Mouse (Mus musculus) stomach, postnatal 0 days (tissue): ENCODE data around the gene Atp5b. TPM values are rescaled to one million over a fixed set of nuclear protein-coding genes. Genes with fewer than 3 reads are reported as not detected.
A peak's percentile ranks its signal among the peaks of the same experiment; 100 is the strongest.
"Not testable (repeated sequence)": the region's sequence is repeated elsewhere in the genome, so short reads cannot be mapped to it uniquely, and the experiment has no call there.

Experiments used
- ATAC-seq: fragments of 200-750 bp; cut with Nextera tagmentation; 2 replicates; pipeline ENCODE4 v1.8.0; 2017; ENCODE audit not compliant: low FRiP score, low TSS enrichment
- DNase-seq: peaks from one replicate; pipeline ENCODE4 v3.0.0-alpha.2; 2016; ENCODE audit warnings: low spot score
- H3K27ac ChIP-seq: fragments of 300-500 bp; sonication (generic); replicated peaks from 2 replicates; pipeline ENCODE4 v1.5.1; 2014; ENCODE audit warnings: mild to moderate bottlenecking, control low read depth
- H3K27me3 ChIP-seq: fragments of 300-500 bp; sonication (generic); 2 replicates; pipeline ENCODE4 v1.6.1; 2014; ENCODE audit warnings: low read length; ENCODE audit not compliant: control insufficient read depth, insufficient read depth
- H3K36me3 ChIP-seq: fragments of 300-500 bp; sonication (generic); 2 replicates; pipeline ENCODE4 v1.6.1; 2014; ENCODE audit warnings: low read length, mixed read lengths; ENCODE audit not compliant: control insufficient read depth, insufficient read depth
- H3K4me1 ChIP-seq: fragments of 300-500 bp; sonication (generic); replicated peaks from 2 replicates; pipeline ENCODE4 v1.6.1; 2014; ENCODE audit warnings: antibody characterized with exemption; ENCODE audit not compliant: control insufficient read depth, insufficient read depth
- H3K4me2 ChIP-seq: fragments of 300-500 bp; sonication (generic); replicated peaks from 2 replicates; pipeline ENCODE4 v1.6.1; 2014; ENCODE audit warnings: low read depth, mild to moderate bottlenecking, control low read depth, moderate library complexity
- H3K4me3 ChIP-seq: fragments of 300-500 bp; sonication (generic); 2 replicates; pipeline ENCODE4 v1.5.1; 2014; ENCODE audit warnings: low read depth, low read length, control low read depth
- H3K9ac ChIP-seq: fragments of 300-500 bp; sonication (generic); 2 replicates; pipeline ENCODE4 v1.6.1; 2014; ENCODE audit warnings: mild to moderate bottlenecking, low read length, control low read depth, mixed read lengths
- H3K9me3 ChIP-seq: fragments of 300-500 bp; sonication (generic); 2 replicates; pipeline ENCODE4 v1.6.1; 2016; ENCODE audit warnings: low read length; ENCODE audit not compliant: control insufficient read depth
- CTCF ChIP-seq: IDR thresholded peaks from 2 replicates; pipeline ENCODE4 v1.5.1; 2016; ENCODE audit warnings: antibody characterized with exemption, low read depth, mild to moderate bottlenecking, moderate library complexity
- EP300 ChIP-seq: optimal IDR thresholded peaks from 2 replicates; pipeline ENCODE3; 2016; ENCODE audit warnings: antibody characterized with exemption
- WGBS: fragments of 180-500 bp; shearing (Covaris S2); extraction: QIAGEN DNeasy Blood & Tissue Kit; methylation state at CpG from one replicate; pipeline ENCODE4 v1.1.7; 2014; 5-methylcytosine and 5-hydroxymethylcytosine counted together
- polyA plus RNA-seq: library from polyadenylated mRNA; unstranded; fragments of >200 nt; fragmentation: Nextera tagmentation; extraction: Ambion mirVana; gene quantifications from 2 replicates; pipeline ENCODE4 v1.2.1, GENCODE M21; 2015

Atp5b gene
- polyA plus RNA-seq, 1 experiment from 2014 or later: 2,075 TPM

- Histone ChIP-seq H3K9ac (no peak overlapping the region), H3K4me3 (no peak overlapping the region), H3K4me1 (no peaks in the 10 kb centered on the region), H3K27ac (no peak overlapping the region), H3K4me2 (no peak overlapping the region), H3K36me3 (peaks cover 10% of the 10 kb centered on the region), H3K9me3 (no peaks in the 10 kb centered on the region), H3K27me3 (no peaks in the 10 kb centered on the region)
- ATAC-seq: no peak
- TF ChIP-seq CTCF (no peak), EP300 (no peak)
- DNase-seq: peak; percentile 12
- WGBS: 93% methylated on average over 5 of the region's 5 CpGs
These were observed 31.5 kb upstream of the Atp5b start for GRCm38 (mm10) chr10:128051589-128051988.

- H3K27me3 ChIP-seq, H3K27ac ChIP-seq, H3K4me3 ChIP-seq, H3K9ac ChIP-seq, H3K36me3 ChIP-seq, ATAC-seq, H3K4me2 ChIP-seq, H3K9me3 ChIP-seq, DNase-seq, H3K4me1 ChIP-seq: not testable (repeated sequence)
- 93% methylated on average over 1 of the region's 2 CpGs for WGBS
These were observed 30.9 kb upstream of the Atp5b start for GRCm38 (mm10) chr10:128052136-128052535.

GRCm38 (mm10) chr10:128053001-128053400 lies 30.1 kb upstream of the Atp5b start:
- 93% methylated on average over 8 of the region's 8 CpGs for WGBS
- Histone ChIP-seq H3K27ac (no peak overlapping the region), H3K9me3 (no peaks in the 10 kb centered on the region), H3K36me3 (peaks cover 8% of the 10 kb centered on the region), H3K9ac (no peak overlapping the region), H3K4me2 (no peak overlapping the region), H3K4me3 (no peak overlapping the region), H3K4me1 (no peaks in the 10 kb centered on the region), H3K27me3 (no peaks in the 10 kb centered on the region)
- TF ChIP-seq CTCF (no peak), EP300 (no peak)
- ATAC-seq: no peak
- no peak for DNase-seq

GRCm38 (mm10) chr10:128058184-128058583 lies 24.9 kb upstream of the Atp5b start:
- Histone ChIP-seq H3K4me1 (no peaks in the 10 kb centered on the region), H3K9ac (peak overlapping the region; percentile 89), H3K9me3 (no peaks in the 10 kb centered on the region), H3K27ac (peak overlapping the region; percentile 98), H3K27me3 (no peaks in the 10 kb centered on the region), H3K4me3 (peak overlapping the region; percentile 87), H3K4me2 (peak overlapping the region; percentile 73), H3K36me3 (no peaks in the 10 kb centered on the region)
- no peak for ATAC-seq
- no peak for DNase-seq
- under 1% methylated on average over 18 of the region's 18 CpGs for WGBS
- TF ChIP-seq CTCF: no peak; the same call in 1 of the 2 replicates
- TF ChIP-seq EP300: no peak

GRCm38 (mm10) chr10:128058601-128059151 lies 24.4 kb upstream of the Atp5b start, which contains the start of gene Ptges3:
TSS of gene Ptges3 (plus strand) at chr10:128058954.
- TF ChIP-seq EP300 (peak; percentile 63), CTCF (no peak)
- ATAC-seq (peak; percentile 93), DNase-seq (peak; percentile 98)
- Histone ChIP-seq H3K36me3 (no peaks in the 10 kb centered on the region), H3K27me3 (no peaks in the 10 kb centered on the region), H3K4me1 (no peaks in the 10 kb centered on the region), H3K4me3 (peak within 1 kb of the TSS; percentile 87), H3K4me2 (peak within 1 kb of the TSS; percentile 77), H3K9ac (peak within 1 kb of the TSS; percentile 89), H3K27ac (peak within 1 kb of the TSS; percentile 98), H3K9me3 (no peaks in the 10 kb centered on the region)
- under 1% methylated on average over 64 of the region's 72 CpGs for WGBS

GRCm38 (mm10) chr10:128059207-128059981 lies 23.7 kb upstream of the Atp5b start:
- H3K36me3 ChIP-seq: peaks cover 4% of the 10 kb centered on the region; the same call in 1 of the 2 replicates
- no peaks in the 10 kb centered on the region for H3K27me3 ChIP-seq
- ATAC-seq: peak; percentile 52
- H3K27ac ChIP-seq: peak overlapping the region; percentile 98
- peak overlapping the region; percentile 89 for H3K9ac ChIP-seq
- H3K4me2 ChIP-seq: peak overlapping the region; percentile 77
- WGBS: 1% methylated on average over 55 of the region's 62 CpGs
- peak overlapping the region; percentile 87 for H3K4me3 ChIP-seq
- TF ChIP-seq EP300: no peak
- peak; percentile 40; the same call in 1 of the 2 replicates for TF ChIP-seq CTCF
- H3K4me1 ChIP-seq: no peaks in the 10 kb centered on the region
- DNase-seq: peak; percentile 76
- no peaks in the 10 kb centered on the region for H3K9me3 ChIP-seq
